Mouse (Mus musculus) forebrain, embryonic 11.5 days (tissue): Measurements from ENCODE around the gene Rab34. TPM values are rescaled to one million over a fixed set of nuclear protein-coding genes. Genes with fewer than 3 reads are reported as not detected.
A peak's percentile ranks its signal among the peaks of the same experiment; 100 is the strongest.

Source experiments
- ATAC-seq: fragments of 200-750 bp; cut with Nextera tagmentation; replicated peaks from 2 replicates; pipeline ENCODE4 v1.8.0; 2017; ENCODE audit warnings: moderate TSS enrichment; ENCODE audit not compliant: low FRiP score
- DNase-seq: peaks from one replicate; pipeline ENCODE4 v3.0.0-alpha.2; 2017; ENCODE audit warnings: low spot score
- H3K27ac ChIP-seq: fragments of 300-500 bp; sonication (generic); 2 replicates; pipeline ENCODE4 v1.5.1; 2014; ENCODE audit warnings: low read depth, low read length
- H3K27me3 ChIP-seq: fragments of 300-500 bp; sonication (generic); 2 replicates; pipeline ENCODE4 v1.6.1; 2014; ENCODE audit warnings: mild to moderate bottlenecking, low read length, mixed read lengths; ENCODE audit not compliant: control insufficient read depth, insufficient read depth
- H3K36me3 ChIP-seq: fragments of 300-500 bp; sonication (generic); 2 replicates; pipeline ENCODE4 v1.6.1; 2014; ENCODE audit warnings: mild to moderate bottlenecking, low read length, moderate library complexity, mixed read lengths; ENCODE audit not compliant: control insufficient read depth, insufficient read depth
- H3K4me1 ChIP-seq: fragments of 300-500 bp; sonication (generic); replicated peaks from 2 replicates; pipeline ENCODE4 v1.6.1; 2014; ENCODE audit warnings: low read length, mixed read lengths; ENCODE audit not compliant: control insufficient read depth, insufficient read depth
- H3K4me2 ChIP-seq: fragments of 300-500 bp; sonication (generic); 2 replicates; pipeline ENCODE4 v1.6.1; 2014; ENCODE audit warnings: low read depth, mild to moderate bottlenecking, low read length, moderate library complexity, mixed read lengths; ENCODE audit not compliant: severe bottlenecking
- H3K4me3 ChIP-seq: fragments of 300-500 bp; sonication (generic); 2 replicates; pipeline ENCODE4 v1.5.1; 2014; ENCODE audit warnings: low read depth, low read length
- H3K9ac ChIP-seq: fragments of 300-500 bp; sonication (generic); 2 replicates; pipeline ENCODE4 v1.6.1; 2014; ENCODE audit warnings: low read length
- H3K9me3 ChIP-seq: fragments of 300-500 bp; sonication (generic); 2 replicates; pipeline ENCODE4 v1.6.1; 2016; ENCODE audit warnings: low read length, mixed read lengths; ENCODE audit not compliant: control insufficient read depth
- WGBS: fragments of 180-500 bp; shearing (Covaris S2); extraction: QIAGEN DNeasy Blood & Tissue Kit; methylation state at CpG from one replicate; pipeline ENCODE4 v1.1.7; 2014; 5-methylcytosine and 5-hydroxymethylcytosine counted together
- polyA plus RNA-seq: library from polyadenylated mRNA; unstranded; fragments of >200 nt; fragmentation: Nextera tagmentation; extraction: Ambion mirVana; gene quantifications from 2 replicates; pipeline ENCODE4 v1.2.1, GENCODE M21; 2014

The Rab34 gene
- polyA plus RNA-seq, 1 experiment from 2014 or later: 54.7 TPM

- peak overlapping the region; percentile 99 for H3K4me3 ChIP-seq
- 0 out of 2 replicates have a peak, but pooled peaks cover 2% of the 10 kb centered on the region for H3K27me3 ChIP-seq
- H3K9me3 ChIP-seq: no peaks in the 10 kb centered on the region
- WGBS: 85% methylated on average over 2 of the region's 2 CpGs
- DNase-seq (no peak), ATAC-seq (no peak)
- peak overlapping the region; percentile 87 for H3K9ac ChIP-seq
- peaks cover 17% of the 10 kb centered on the region for H3K36me3 ChIP-seq
- peak overlapping the region; percentile 86 for H3K4me2 ChIP-seq
- peaks cover 20% of the 10 kb centered on the region for H3K4me1 ChIP-seq
- peak overlapping the region; percentile 91 for H3K27ac ChIP-seq
Measured at GRCm38 (mm10) chr11:78163045-78163444, 25.2 kb upstream of the Rab34 start.

GRCm38 (mm10) chr11:78163681-78164603 lies 24.3 kb upstream of the Rab34 start:
- peak; percentile 75 for ATAC-seq
- Histone ChIP-seq H3K27me3 (0 out of 2 replicates have a peak, but pooled peaks cover 2% of the 10 kb centered on the region), H3K4me2 (peak overlapping the region; percentile 86), H3K9me3 (no peaks in the 10 kb centered on the region), H3K4me3 (peak overlapping the region; percentile 99), H3K9ac (peak overlapping the region; percentile 87), H3K27ac (peak overlapping the region; percentile 91), H3K36me3 (peaks cover 13% of the 10 kb centered on the region), H3K4me1 (peaks cover 20% of the 10 kb centered on the region)
- under 1% methylated on average over 22 of the region's 22 CpGs for WGBS
- DNase-seq: peak; percentile 88

GRCm38 (mm10) chr11:78164604-78164923 lies 23.7 kb upstream of the Rab34 start:
- Histone ChIP-seq H3K4me1 (peaks cover 18% of the 10 kb centered on the region), H3K9me3 (no peaks in the 10 kb centered on the region), H3K27ac (peak overlapping the region; percentile 91), H3K27me3 (0 out of 2 replicates have a peak, but pooled peaks cover 2% of the 10 kb centered on the region), H3K36me3 (peaks cover 10% of the 10 kb centered on the region), H3K4me3 (peak overlapping the region; percentile 99), H3K4me2 (peak overlapping the region; percentile 86), H3K9ac (peak overlapping the region; percentile 87)
- 0% methylated on average over 14 of the region's 14 CpGs for WGBS
- DNase-seq (no peak), ATAC-seq (peak; percentile 14; the same call in 1 of the 2 replicates)

GRCm38 (mm10) chr11:78164924-78165760 lies 23.1 kb upstream of the Rab34 start, which contains the start of gene Traf4:
TSS of gene Traf4 (minus strand) at chr11:78165589.
- peak; percentile 94 for DNase-seq

GRCm38 (mm10) chr11:78165761-78166109 lies 22.5 kb upstream of the Rab34 start:
- Histone ChIP-seq H3K9me3 (no peaks in the 10 kb centered on the region), H3K36me3 (peaks cover 3% of the 10 kb centered on the region), H3K27me3 (0 out of 2 replicates have a peak, but pooled peaks cover 2% of the 10 kb centered on the region), H3K9ac (peak overlapping the region; percentile 87), H3K4me1 (peaks cover 18% of the 10 kb centered on the region), H3K27ac (peak overlapping the region; percentile 37; the same call in 1 of the 2 replicates), H3K4me3 (peak overlapping the region; percentile 99), H3K4me2 (peak overlapping the region; percentile 86)
- DNase-seq (no peak), ATAC-seq (peak; percentile 13; the same call in 1 of the 2 replicates)
- 3% methylated on average over 16 of the region's 16 CpGs for WGBS

More at GRCm38 (mm10) chr11:78164924-78165760, 23.1 kb upstream of the Rab34 start, which contains the start of gene Traf4:
- Histone ChIP-seq H3K9me3 (no peaks in the 10 kb centered on the region), H3K27ac (peak within 1 kb of the TSS; percentile 91), H3K27me3 (0 out of 2 replicates have a peak, but pooled peaks cover 2% of the 10 kb centered on the region), H3K4me2 (peak within 1 kb of the TSS; percentile 86), H3K36me3 (peaks cover 5% of the 10 kb centered on the region), H3K4me3 (peak within 1 kb of the TSS; percentile 99), H3K4me1 (peaks cover 18% of the 10 kb centered on the region), H3K9ac (peak within 1 kb of the TSS; percentile 87)
- under 1% methylated on average over 69 of the region's 78 CpGs for WGBS
- ATAC-seq: peak; percentile 80

GRCm38 (mm10) chr11:78166161-78166560 lies 22.1 kb upstream of the Rab34 start:
- ATAC-seq (no peak), DNase-seq (no peak)
- Histone ChIP-seq H3K27ac (no peak overlapping the region), H3K4me3 (peak overlapping the region; percentile 99; the same call in 1 of the 2 replicates), H3K4me1 (peaks cover 18% of the 10 kb centered on the region), H3K4me2 (peak overlapping the region; percentile 86), H3K9ac (peak overlapping the region; percentile 87), H3K9me3 (no peaks in the 10 kb centered on the region), H3K36me3 (peaks cover 3% of the 10 kb centered on the region), H3K27me3 (0 out of 2 replicates have a peak, but pooled peaks cover 2% of the 10 kb centered on the region)
- WGBS: 44% methylated on average over 4 of the region's 4 CpGs

- ATAC-seq (no peak), DNase-seq (no peak)
- Histone ChIP-seq H3K27me3 (0 out of 2 replicates have a peak, but pooled peaks cover 2% of the 10 kb centered on the region), H3K4me1 (peaks cover 18% of the 10 kb centered on the region), H3K36me3 (peaks cover 3% of the 10 kb centered on the region), H3K9ac (no peak overlapping the region), H3K4me2 (no peak overlapping the region), H3K4me3 (no peak overlapping the region), H3K27ac (no peak overlapping the region), H3K9me3 (no peaks in the 10 kb centered on the region)
- WGBS: 65% methylated on average over 6 of the region's 6 CpGs
Measured at GRCm38 (mm10) chr11:78166640-78167039, 21.6 kb upstream of the Rab34 start.
